Mouse (Mus musculus) activated CD4-positive, CD25-positive, alpha-beta regulatory T cell, adult 9 weeks (primary cell): ENCODE measurements around the gene Cdpf1. TPM values are rescaled to one million over a fixed set of nuclear protein-coding genes. Genes with fewer than 3 reads are reported as not detected.

Experiments
- polyA plus RNA-seq: library from polyadenylated mRNA; unstranded; fragments of 100-300 nt; shearing (Covaris generic); gene quantifications from one replicate; pipeline ENCODE4 v1.2.1, GENCODE M21; 2017

Cdpf1 gene
- 43.7 TPM for polyA plus RNA-seq

DNA sequence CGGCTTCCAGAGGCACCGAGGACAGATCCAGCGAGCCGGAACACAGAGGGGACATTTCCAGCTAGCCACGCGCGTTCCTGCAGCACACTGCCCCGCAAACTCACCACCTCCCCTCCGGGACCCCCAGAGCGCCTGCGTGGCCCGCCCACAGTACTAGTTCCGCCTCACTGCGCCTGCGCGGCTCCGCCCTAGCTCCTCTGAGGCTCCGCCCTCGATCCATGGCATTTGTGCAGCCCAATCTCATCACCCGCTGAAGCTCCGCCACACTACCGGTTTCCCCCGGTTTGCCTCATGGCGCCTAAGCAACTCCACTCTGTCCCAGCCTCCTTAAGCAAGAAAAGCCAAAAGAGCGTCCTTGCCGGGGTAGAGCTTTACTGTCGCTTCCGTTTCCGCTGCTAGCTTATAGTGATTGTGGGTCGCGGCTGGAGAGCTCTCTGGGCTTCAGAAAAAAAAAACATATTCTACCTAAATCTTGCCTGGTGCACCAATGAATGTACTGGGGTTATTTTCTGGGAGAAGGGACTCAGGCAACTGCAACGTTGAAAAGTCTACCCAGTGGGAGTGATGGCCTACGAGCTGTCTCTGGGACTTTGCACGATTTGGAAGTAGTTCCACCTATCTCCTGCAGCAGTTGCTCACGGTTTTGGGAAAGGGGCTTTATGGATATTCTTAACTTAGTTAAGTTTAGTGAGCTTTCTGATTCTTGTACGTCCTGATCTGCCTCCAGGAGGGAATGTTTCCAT, at the start of gene Cdpf1:
TSS of gene Cdpf1 (minus strand) at position 163 of the 743 bp plus-strand sequence.

DNA sequence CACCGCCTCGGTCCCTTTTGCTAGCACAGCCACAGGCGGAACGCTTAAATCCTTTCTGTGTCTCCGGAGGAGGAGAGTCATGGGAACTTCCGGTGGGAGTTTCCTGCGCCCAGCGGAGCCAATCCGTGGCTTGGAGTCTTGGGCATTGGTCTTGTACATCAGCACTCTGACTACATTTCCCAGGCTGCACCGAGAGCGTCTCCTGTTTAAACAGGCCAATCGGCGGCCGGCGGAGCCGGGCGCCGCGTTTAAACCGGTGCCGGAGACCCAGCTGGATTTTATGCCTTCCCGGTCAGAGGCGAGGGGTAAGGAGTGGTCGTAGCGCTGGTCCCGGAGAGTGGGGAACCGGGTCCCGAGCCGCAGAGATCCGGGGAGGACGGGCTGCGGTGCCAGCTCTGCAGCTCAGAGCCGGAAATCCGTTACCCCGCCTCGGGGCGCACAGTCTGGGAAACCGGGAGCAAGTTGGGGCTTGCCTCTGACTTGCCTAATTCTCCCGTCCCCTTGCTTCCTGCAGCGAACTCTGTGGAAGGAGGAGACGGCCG, 48.1 kb upstream of the Cdpf1 start, which contains the start of gene Gtse1:
TSS of gene Gtse1 (plus strand) at position 256 of the 542 bp plus-strand sequence.

DNA sequence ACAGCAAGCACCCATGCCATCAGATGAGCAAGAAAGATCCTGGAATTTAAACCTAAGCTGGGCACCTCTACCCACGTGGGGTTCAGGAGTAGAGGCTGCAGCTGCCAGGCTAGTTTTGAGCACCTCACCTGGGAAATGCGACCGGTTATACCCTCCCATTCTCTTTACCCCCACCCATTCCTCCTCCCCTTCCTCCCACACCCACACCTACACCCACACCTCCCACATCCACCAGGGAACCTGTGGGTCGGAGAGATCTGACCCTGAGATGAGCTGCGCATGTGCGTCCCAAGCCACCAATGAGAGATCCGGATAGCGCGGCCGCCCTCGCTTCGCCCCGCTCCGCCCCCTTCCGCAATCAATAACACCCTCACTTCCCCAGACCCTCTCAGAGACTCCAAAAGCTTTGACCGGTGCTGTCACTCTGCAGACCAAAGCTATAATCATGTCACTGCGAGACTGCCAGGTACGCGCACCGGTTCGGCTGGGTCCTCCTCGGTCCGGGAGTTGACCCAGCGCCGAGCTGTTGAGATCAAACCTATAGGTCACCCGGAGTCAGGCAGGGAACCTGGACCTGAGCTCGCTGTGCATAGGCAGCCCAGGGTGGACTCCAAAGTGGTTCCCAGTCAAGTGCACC, 20.6 kb upstream of the Cdpf1 start, which contains the start of gene Ttc38:
TSS of gene Ttc38 (plus strand) at position 353 of the 637 bp plus-strand sequence.

DNA sequence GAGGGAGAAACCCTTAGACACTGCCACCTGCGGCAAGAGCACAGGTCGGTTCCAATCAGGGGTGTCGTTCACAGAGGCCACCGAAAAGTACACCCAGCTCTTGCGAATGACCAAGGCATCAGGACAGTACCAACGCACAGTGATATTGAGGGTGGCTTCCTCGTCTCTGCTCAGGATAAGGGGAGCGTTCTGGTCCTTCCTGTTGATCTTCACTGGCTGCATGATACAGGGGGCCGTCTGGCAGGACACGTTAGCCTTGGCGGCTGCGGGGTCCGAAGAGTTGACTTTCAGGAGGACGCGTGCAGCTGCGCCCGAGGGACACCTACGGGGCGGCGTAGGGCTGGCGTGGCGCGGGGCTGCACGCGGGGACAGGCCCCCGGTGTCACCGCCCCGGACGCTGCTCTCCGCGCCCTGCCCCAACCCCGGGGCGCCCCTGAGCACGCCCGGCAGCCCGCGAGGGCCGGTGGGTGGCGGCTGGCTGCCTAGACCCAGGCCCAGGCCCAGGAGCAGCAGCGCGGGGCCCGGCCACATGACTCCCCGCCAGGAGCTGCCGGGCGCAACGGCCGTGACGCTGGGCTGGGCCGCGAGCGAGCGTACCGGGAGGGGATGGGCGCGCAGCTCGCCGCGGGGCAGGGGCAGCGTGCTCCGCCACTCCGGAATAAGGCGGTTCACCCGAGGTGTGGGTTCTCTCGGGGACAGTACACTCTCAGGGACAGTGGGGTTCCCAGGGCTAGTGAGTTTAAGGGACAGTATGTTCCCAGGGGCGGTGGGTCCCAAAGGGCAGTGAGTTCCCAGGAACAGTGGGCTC, 9.9 kb upstream of the Cdpf1 start, which contains the start of gene Pkdrej:
TSS of gene Pkdrej (minus strand) at position 532 of the 808 bp plus-strand sequence.

Other genes starting within 250 kb of the Cdpf1 start
- gene Wnt7b, start 229.2 kb downstream of the Cdpf1 start, polyA plus RNA-seq: not detected
- not detected for gene Ppara, start 76.7 kb downstream of the Cdpf1 start, polyA plus RNA-seq
- not detected for gene Pkdrej, start 10.0 kb upstream of the Cdpf1 start, polyA plus RNA-seq
- gene Ttc38, start 20.6 kb upstream of the Cdpf1 start, polyA plus RNA-seq: 26.6 TPM
- gene Gtse1, start 48.0 kb upstream of the Cdpf1 start, polyA plus RNA-seq: 4.6 TPM
- 49.9 TPM for gene Trmu, start 67.6 kb upstream of the Cdpf1 start, polyA plus RNA-seq
- gene Celsr1, start 222.1 kb upstream of the Cdpf1 start, polyA plus RNA-seq: 1.6 TPM
- 21.5 TPM for gene Gramd4, start 246.0 kb upstream of the Cdpf1 start, polyA plus RNA-seq